Mouse (Mus musculus): ENCODE results near the gene Zbtb40. TPM values are rescaled to one million over a fixed set of nuclear protein-coding genes. Genes with fewer than 3 reads are reported as not detected.

Gene Zbtb40
- polyA plus RNA-seq (2015; fragmentation: Nextera tagmentation; extraction: Ambion mirVana) = 0.86 and 0.87 TPM in 2 replicates

DNA sequence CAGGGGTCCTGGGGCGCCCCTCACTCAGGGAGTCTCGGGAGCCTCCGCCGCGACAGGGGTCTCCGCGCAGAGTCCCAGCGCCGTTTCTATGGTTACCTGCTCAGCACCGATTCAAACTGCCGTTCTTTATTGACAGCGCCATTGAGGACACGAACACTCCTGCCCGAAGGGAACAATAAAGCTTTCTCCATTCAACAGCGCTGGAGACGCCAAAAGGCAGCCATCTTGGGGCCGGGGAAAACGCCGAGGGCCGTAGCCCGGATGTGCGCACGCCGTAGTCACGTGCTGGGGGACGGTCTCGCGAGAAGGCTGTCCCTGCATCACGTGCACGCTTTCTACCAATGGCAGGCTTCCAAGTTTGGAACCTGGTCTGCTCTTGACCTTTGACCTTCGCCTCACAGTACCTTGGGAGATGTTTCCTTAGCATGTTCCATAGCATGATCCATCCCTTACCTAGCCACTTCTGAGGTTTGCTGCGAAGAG lies at the start of gene Zbtb40:
Gene Zbtb40 (minus strand): TSS at position 252 of the 483 bp plus-strand sequence.
- H3K4me2 ChIP-seq (replicated peaks; ENCODE audit: low read depth) = peak within 1 kb of the TSS; percentile 93
- DNase-seq (ENCODE audit: low spot score) = peak; percentile 96
- ATAC-seq (ENCODE audit: low FRiP score, low TSS enrichment) = peak; percentile 98
- peak within 1 kb of the TSS; percentile 69 for H3K27ac ChIP-seq (replicated peaks)
- no peaks in the 10 kb centered on the region for H3K9me3 ChIP-seq (ENCODE audit: control insufficient read depth, low read length)
- peak within 1 kb of the TSS; percentile 93 for H3K4me3 ChIP-seq (ENCODE audit: low read depth, low read length)
- no peaks in the 10 kb centered on the region for H3K4me1 ChIP-seq (replicated peaks; ENCODE audit: control insufficient read depth, insufficient read depth)
- H3K36me3 ChIP-seq (ENCODE audit: control insufficient read depth, insufficient read depth, low read length) = no peaks in the 10 kb centered on the region
- peak within 1 kb of the TSS; percentile 79 for H3K9ac ChIP-seq (ENCODE audit: low read length)
- TF ChIP-seq EP300 (optimal IDR thresholded peaks at IDR 0.05) = peak; percentile 99
- no peak for TF ChIP-seq CTCF (IDR thresholded peaks at IDR 0.05; ENCODE audit: low read depth)
- WGBS = 1% methylated on average over 32 of the region's 32 CpGs
- H3K27me3 ChIP-seq (ENCODE audit: control insufficient read depth, insufficient read depth, low read length) = no peaks in the 10 kb centered on the region

DNA sequence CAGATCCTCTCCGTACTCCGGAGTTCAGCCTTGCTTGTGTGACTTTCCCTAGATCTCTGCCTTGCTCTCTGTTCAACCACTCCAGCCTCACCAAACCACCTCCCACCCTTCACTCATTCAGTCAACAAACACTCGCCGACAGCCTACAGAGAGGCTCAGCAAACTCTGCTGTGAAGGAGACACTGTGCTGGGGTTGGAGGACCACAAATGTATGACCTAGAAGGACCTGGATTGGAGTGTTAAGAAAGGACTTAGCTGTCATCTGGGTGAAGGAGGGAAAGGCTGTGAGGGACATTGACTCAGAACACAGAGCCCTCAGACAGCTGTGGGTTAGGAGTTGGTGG lies 49.4 kb upstream of the Zbtb40 start:
- 33% methylated on average over 4 of the region's 4 CpGs for WGBS
- peak overlapping the region; percentile 18; the same call in 1 of the 2 replicates for H3K27ac ChIP-seq (replicated peaks)
- H3K4me2 ChIP-seq (replicated peaks; ENCODE audit: low read depth) = no peak overlapping the region
- ATAC-seq (ENCODE audit: low FRiP score, low TSS enrichment) = peak; percentile 65
- no peaks in the 10 kb centered on the region for H3K36me3 ChIP-seq (ENCODE audit: control insufficient read depth, insufficient read depth, low read length)
- no peak overlapping the region for H3K9ac ChIP-seq (ENCODE audit: low read length)
- H3K4me1 ChIP-seq (replicated peaks; ENCODE audit: control insufficient read depth, insufficient read depth) = no peaks in the 10 kb centered on the region
- H3K4me3 ChIP-seq (ENCODE audit: low read depth, low read length) = no peak overlapping the region
- no peaks in the 10 kb centered on the region for H3K27me3 ChIP-seq (ENCODE audit: control insufficient read depth, insufficient read depth, low read length)
- no peak for DNase-seq (ENCODE audit: low spot score)
- no peaks in the 10 kb centered on the region for H3K9me3 ChIP-seq (ENCODE audit: control insufficient read depth, low read length)
- no peak for TF ChIP-seq CTCF (IDR thresholded peaks at IDR 0.05; ENCODE audit: low read depth)
- TF ChIP-seq EP300 (optimal IDR thresholded peaks at IDR 0.05) = no peak

DNA sequence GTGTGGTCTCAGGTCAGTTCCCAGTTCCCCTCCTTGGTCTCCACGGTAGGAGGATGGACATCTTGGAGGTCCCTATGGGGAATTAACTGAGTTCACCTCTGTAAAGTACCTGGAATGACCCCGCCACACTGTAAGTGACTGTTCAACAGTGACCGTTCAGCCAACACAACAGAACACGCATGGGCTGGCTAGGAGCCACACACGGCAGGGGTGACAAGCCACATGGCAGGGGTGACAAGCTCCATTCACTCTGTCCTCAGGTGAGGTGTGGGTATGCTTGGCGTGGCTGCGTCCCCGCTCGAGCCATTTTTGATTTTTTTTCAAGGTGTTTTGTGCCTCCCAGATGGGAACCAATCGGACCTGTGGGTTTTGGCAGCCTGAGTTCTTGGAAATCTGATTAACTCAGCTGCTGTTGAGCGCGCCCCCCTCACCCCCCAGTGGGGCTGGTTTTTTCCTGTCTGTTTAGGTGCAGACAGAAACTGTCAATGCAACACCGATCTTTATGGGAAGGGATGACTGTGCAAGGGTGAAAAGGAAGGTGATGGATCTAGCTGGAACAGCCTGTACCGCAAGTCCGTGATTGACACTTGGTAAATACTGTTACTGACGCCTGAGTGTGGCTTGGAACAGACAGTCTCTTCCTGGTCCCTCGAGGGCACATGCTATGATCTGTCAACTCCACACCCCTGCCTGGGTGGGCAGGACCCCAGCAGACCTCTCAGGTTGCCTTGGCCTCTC lies 48.8 kb upstream of the Zbtb40 start:
- TF ChIP-seq CTCF (IDR thresholded peaks at IDR 0.05; ENCODE audit: low read depth) (no peak), EP300 (optimal IDR thresholded peaks at IDR 0.05) (peak; percentile 72)
- H3K9ac ChIP-seq (ENCODE audit: low read length) = no peak overlapping the region

DNA sequence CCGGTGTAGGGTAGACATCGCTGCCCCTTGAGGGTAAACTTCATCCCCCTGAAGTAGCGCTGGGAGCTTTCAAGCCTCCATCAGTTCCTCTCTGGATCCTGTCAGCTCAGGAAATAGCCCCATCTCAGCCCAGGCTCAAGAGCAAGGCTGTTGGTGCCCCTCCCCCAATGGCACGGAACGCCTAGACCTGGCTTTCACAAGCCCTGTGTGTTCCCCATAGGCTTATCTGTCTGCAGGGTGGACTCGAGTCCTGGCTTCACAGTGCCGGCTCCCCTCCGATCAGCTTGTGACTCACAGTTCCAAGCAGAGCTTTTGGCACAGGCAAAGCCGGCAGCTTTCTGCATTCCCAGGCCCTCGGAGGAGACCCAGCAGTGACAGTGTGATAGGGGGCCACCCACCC lies 47.8 kb upstream of the Zbtb40 start:
- Histone ChIP-seq H3K4me3 (ENCODE audit: low read depth, low read length) (no peak overlapping the region), H3K4me1 (replicated peaks; ENCODE audit: control insufficient read depth, insufficient read depth) (no peaks in the 10 kb centered on the region), H3K9me3 (ENCODE audit: control insufficient read depth, low read length) (no peaks in the 10 kb centered on the region), H3K27ac (replicated peaks) (no peak overlapping the region), H3K4me2 (replicated peaks; ENCODE audit: low read depth) (no peak overlapping the region), H3K9ac (ENCODE audit: low read length) (no peak overlapping the region), H3K36me3 (ENCODE audit: control insufficient read depth, insufficient read depth, low read length) (no peaks in the 10 kb centered on the region), H3K27me3 (ENCODE audit: control insufficient read depth, insufficient read depth, low read length) (no peaks in the 10 kb centered on the region)
- 58% methylated on average over 10 of the region's 10 CpGs for WGBS
- TF ChIP-seq CTCF (IDR thresholded peaks at IDR 0.05; ENCODE audit: low read depth) (no peak), EP300 (optimal IDR thresholded peaks at IDR 0.05) (no peak)
- peak; percentile 45; the same call in 1 of the 2 replicates for ATAC-seq (ENCODE audit: low FRiP score, low TSS enrichment)
- peak; percentile 66 for DNase-seq (ENCODE audit: low spot score)

More for the DNA sequence above, 48.8 kb upstream of the Zbtb40 start:
- H3K27ac ChIP-seq (replicated peaks) = peak overlapping the region; percentile 18; the same call in 1 of the 2 replicates
- H3K27me3 ChIP-seq (ENCODE audit: control insufficient read depth, insufficient read depth, low read length) = no peaks in the 10 kb centered on the region
- no peaks in the 10 kb centered on the region for H3K36me3 ChIP-seq (ENCODE audit: control insufficient read depth, insufficient read depth, low read length)
- no peak overlapping the region for H3K4me3 ChIP-seq (ENCODE audit: low read depth, low read length)
- H3K4me2 ChIP-seq (replicated peaks; ENCODE audit: low read depth) = no peak overlapping the region
- ATAC-seq (ENCODE audit: low FRiP score, low TSS enrichment) = peak; percentile 87
- peak; percentile 63 for DNase-seq (ENCODE audit: low spot score)
- no peaks in the 10 kb centered on the region for H3K4me1 ChIP-seq (replicated peaks; ENCODE audit: control insufficient read depth, insufficient read depth)
- WGBS = 51% methylated on average over 17 of the region's 17 CpGs
- H3K9me3 ChIP-seq (ENCODE audit: control insufficient read depth, low read length) = no peaks in the 10 kb centered on the region

DNA sequence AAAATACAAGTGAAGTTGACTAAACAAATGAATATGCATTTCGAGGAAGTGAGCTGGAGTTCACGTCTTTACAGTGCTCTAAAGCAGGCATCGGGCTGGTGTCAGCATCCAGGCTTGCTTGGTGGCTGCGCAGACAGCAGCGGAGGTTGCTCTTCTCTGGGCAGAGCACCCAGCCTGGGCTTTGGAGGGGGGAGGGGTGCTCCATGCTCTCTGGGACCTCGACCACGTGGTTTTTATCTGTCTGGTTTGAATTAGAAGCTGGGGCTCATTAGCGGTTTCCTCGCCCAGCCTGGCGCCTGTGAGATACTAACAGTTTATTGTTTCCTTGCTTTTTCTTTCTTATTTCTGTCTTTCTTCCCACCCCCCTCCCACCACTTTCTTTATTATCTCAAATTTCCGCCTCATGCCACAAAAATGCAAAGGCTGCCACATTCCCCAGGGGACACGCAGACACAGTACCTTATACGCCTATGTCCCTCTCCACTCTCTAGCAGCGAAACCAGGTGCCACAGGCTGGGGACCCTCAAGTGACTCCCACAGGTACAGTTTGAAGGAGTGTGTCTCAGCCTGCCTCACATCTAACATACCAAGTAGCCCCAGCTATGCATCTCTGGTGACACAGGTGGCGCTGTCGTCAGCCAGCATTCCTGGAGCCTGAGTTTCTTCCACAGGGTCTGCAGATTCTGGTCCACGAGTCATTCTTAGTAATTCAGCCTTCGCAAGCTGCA lies 36.6 kb upstream of the Zbtb40 start:
- H3K4me2 ChIP-seq (replicated peaks; ENCODE audit: low read depth) = no peak overlapping the region
- H3K9ac ChIP-seq (ENCODE audit: low read length) = no peak overlapping the region
- TF ChIP-seq CTCF (IDR thresholded peaks at IDR 0.05; ENCODE audit: low read depth) = peak; percentile 61
- no peak for TF ChIP-seq EP300 (optimal IDR thresholded peaks at IDR 0.05)
- no peaks in the 10 kb centered on the region for H3K9me3 ChIP-seq (ENCODE audit: control insufficient read depth, low read length)
- H3K27ac ChIP-seq (replicated peaks) = no peak overlapping the region
- WGBS = 37% methylated on average over 18 of the region's 18 CpGs
- H3K36me3 ChIP-seq (ENCODE audit: control insufficient read depth, insufficient read depth, low read length) = no peaks in the 10 kb centered on the region
- H3K27me3 ChIP-seq (ENCODE audit: control insufficient read depth, insufficient read depth, low read length) = no peaks in the 10 kb centered on the region
- no peak for DNase-seq (ENCODE audit: low spot score)
- H3K4me1 ChIP-seq (replicated peaks; ENCODE audit: control insufficient read depth, insufficient read depth) = no peaks in the 10 kb centered on the region
- peak; percentile 48; the same call in 1 of the 2 replicates for ATAC-seq (ENCODE audit: low FRiP score, low TSS enrichment)
- H3K4me3 ChIP-seq (ENCODE audit: low read depth, low read length) = no peak overlapping the region

All from stomach, postnatal 0 days (tissue).